Mouse (Mus musculus) lung, embryonic 15.5 days (tissue): ENCODE results near the gene Them5. TPM values are rescaled to one million over a fixed set of nuclear protein-coding genes. Genes with fewer than 3 reads are reported as not detected.

ENCODE experiments used
- ATAC-seq: fragments of 200-750 bp; cut with Nextera tagmentation; 2 replicates; pipeline ENCODE4 v1.8.0; 2017; ENCODE audit warnings: moderate number of reproducible peaks, borderline replicate concordance; ENCODE audit not compliant: low FRiP score, low TSS enrichment; ENCODE audit errors: extremely low read depth
- H3K27ac ChIP-seq: fragments of 300-500 bp; sonication (generic); 2 replicates; pipeline ENCODE4 v1.5.1; 2015; ENCODE audit warnings: moderate library complexity, mild to moderate bottlenecking, inconsistent platforms
- H3K27me3 ChIP-seq: fragments of 300-500 bp; sonication (generic); 2 replicates; pipeline ENCODE4 v1.6.1; 2015; ENCODE audit warnings: inconsistent platforms
- H3K36me3 ChIP-seq: fragments of 300-500 bp; sonication (generic); 2 replicates; pipeline ENCODE4 v1.6.1; 2015; ENCODE audit warnings: inconsistent platforms
- H3K4me1 ChIP-seq: fragments of 300-500 bp; sonication (generic); 2 replicates; pipeline ENCODE4 v1.6.1; 2015; ENCODE audit warnings: inconsistent platforms
- H3K4me2 ChIP-seq: fragments of 300-500 bp; sonication (generic); 2 replicates; pipeline ENCODE4 v1.6.1; 2015; ENCODE audit warnings: inconsistent platforms, mild to moderate bottlenecking, moderate library complexity
- H3K4me3 ChIP-seq: fragments of 300-500 bp; sonication (generic); 2 replicates; pipeline ENCODE4 v1.5.1; 2015; ENCODE audit warnings: mild to moderate bottlenecking, inconsistent platforms
- H3K9ac ChIP-seq: fragments of 300-500 bp; sonication (generic); 2 replicates; pipeline ENCODE4 v1.6.1; 2015; ENCODE audit warnings: inconsistent platforms
- H3K9me3 ChIP-seq: fragments of 300-500 bp; sonication (generic); 2 replicates; pipeline ENCODE4 v1.6.1; 2016; ENCODE audit warnings: inconsistent platforms
- WGBS: fragments of 180-500 bp; shearing (Covaris S2); methylation state at CpG from one replicate; pipeline ENCODE4 v1.1.7; 2015; 5-methylcytosine and 5-hydroxymethylcytosine counted together
- polyA plus RNA-seq: library from polyadenylated mRNA; unstranded; fragments of >200 nt; fragmentation: Nextera tagmentation; extraction: Ambion mirVana; gene quantifications from 2 replicates; pipeline ENCODE4 v1.2.1, GENCODE M21; 2015

Them5 gene
- polyA plus RNA-seq, 1 experiment from 2014 or later: 0.35 TPM

GRCm38 (mm10) chr3:94388047-94388446 lies 46.1 kb downstream of the Them5 start:
- H3K27ac ChIP-seq: no peak overlapping the region
- no peak overlapping the region for H3K4me2 ChIP-seq
- 66% methylated on average over 5 of the region's 5 CpGs for WGBS
- no peaks in the 10 kb centered on the region for H3K9me3 ChIP-seq
- H3K36me3 ChIP-seq: no peaks in the 10 kb centered on the region
- no peaks in the 10 kb centered on the region for H3K27me3 ChIP-seq
- H3K4me3 ChIP-seq: no peak overlapping the region
- H3K4me1 ChIP-seq: no peaks in the 10 kb centered on the region
- no peak overlapping the region for H3K9ac ChIP-seq
- no peak for ATAC-seq

- no peak overlapping the region for H3K9ac ChIP-seq
- H3K27ac ChIP-seq: no peak overlapping the region
- no peaks in the 10 kb centered on the region for H3K27me3 ChIP-seq
- no peaks in the 10 kb centered on the region for H3K9me3 ChIP-seq
- no peaks in the 10 kb centered on the region for H3K4me1 ChIP-seq
- no peaks in the 10 kb centered on the region for H3K36me3 ChIP-seq
- no peak overlapping the region for H3K4me3 ChIP-seq
- 92% methylated on average over 16 of the region's 16 CpGs for WGBS
- ATAC-seq: no peak
- H3K4me2 ChIP-seq: no peak overlapping the region
Measured at GRCm38 (mm10) chr3:94389420-94389819, 47.5 kb downstream of the Them5 start.

- H3K9me3 ChIP-seq: no peaks in the 10 kb centered on the region
- H3K4me1 ChIP-seq: no peaks in the 10 kb centered on the region
- H3K27me3 ChIP-seq: no peaks in the 10 kb centered on the region
- no peak overlapping the region for H3K9ac ChIP-seq
- 75% methylated on average over 5 of the region's 5 CpGs for WGBS
- H3K4me3 ChIP-seq: no peak overlapping the region
- no peak overlapping the region for H3K4me2 ChIP-seq
- no peak for ATAC-seq
- no peaks in the 10 kb centered on the region for H3K36me3 ChIP-seq
- H3K27ac ChIP-seq: no peak overlapping the region
Measured at GRCm38 (mm10) chr3:94391001-94391400, 49.1 kb downstream of the Them5 start.

GRCm38 (mm10) chr3:94392128-94392527 lies 50.2 kb downstream of the Them5 start:
- ATAC-seq: no peak
- 75% methylated on average over 2 of the region's 2 CpGs for WGBS
- Histone ChIP-seq H3K4me2 (no peak overlapping the region), H3K27ac (no peak overlapping the region), H3K27me3 (peaks cover 3% of the 10 kb centered on the region; the same call in 1 of the 2 replicates), H3K9ac (no peak overlapping the region), H3K9me3 (no peaks in the 10 kb centered on the region), H3K4me3 (no peak overlapping the region), H3K36me3 (no peaks in the 10 kb centered on the region), H3K4me1 (no peaks in the 10 kb centered on the region)

GRCm38 (mm10) chr3:94393049-94393448 lies 51.1 kb downstream of the Them5 start:
- Histone ChIP-seq H3K4me1 (no peaks in the 10 kb centered on the region), H3K9me3 (no peaks in the 10 kb centered on the region), H3K27me3 (peaks cover 12% of the 10 kb centered on the region; the same call in 1 of the 2 replicates), H3K27ac (no peak overlapping the region), H3K9ac (no peak overlapping the region), H3K4me2 (no peak overlapping the region), H3K4me3 (no peak overlapping the region), H3K36me3 (no peaks in the 10 kb centered on the region)
- ATAC-seq: no peak
- 73% methylated on average over 4 of the region's 4 CpGs for WGBS

GRCm38 (mm10) chr3:94396336-94396735 lies 54.4 kb downstream of the Them5 start:
- no peak overlapping the region for H3K4me2 ChIP-seq
- no peak overlapping the region for H3K4me3 ChIP-seq
- no peak for ATAC-seq
- peaks cover 38% of the 10 kb centered on the region for H3K27me3 ChIP-seq
- peaks cover 10% of the 10 kb centered on the region; the same call in 1 of the 2 replicates for H3K4me1 ChIP-seq
- H3K9ac ChIP-seq: no peak overlapping the region
- no peak overlapping the region for H3K27ac ChIP-seq
- H3K36me3 ChIP-seq: no peaks in the 10 kb centered on the region
- WGBS: 65% methylated on average over 1 of the region's 1 CpGs
- H3K9me3 ChIP-seq: no peaks in the 10 kb centered on the region

- H3K9me3 ChIP-seq: no peaks in the 10 kb centered on the region
- H3K27me3 ChIP-seq: peaks cover 39% of the 10 kb centered on the region
- no peaks in the 10 kb centered on the region for H3K36me3 ChIP-seq
- WGBS: 67% methylated on average over 4 of the region's 4 CpGs
- H3K4me2 ChIP-seq: no peak overlapping the region
- peaks cover 10% of the 10 kb centered on the region; the same call in 1 of the 2 replicates for H3K4me1 ChIP-seq
- ATAC-seq: no peak
- no peak overlapping the region for H3K4me3 ChIP-seq
- H3K9ac ChIP-seq: no peak overlapping the region
- H3K27ac ChIP-seq: no peak overlapping the region
Measured at GRCm38 (mm10) chr3:94396851-94397250, 55.0 kb downstream of the Them5 start.

Other genes starting within 250 kb of the Them5 start
- gene Gm10696, start 163.9 kb upstream of the Them5 start, polyA plus RNA-seq: not detected in 2 replicates
- gene Gm5286, start 145.4 kb upstream of the Them5 start, polyA plus RNA-seq: not detected in 2 replicates
- gene Gm4778, start 78.1 kb upstream of the Them5 start, polyA plus RNA-seq: not detected in 2 replicates
- gene Them4, start 32.0 kb upstream of the Them5 start, polyA plus RNA-seq: 10.3 and 10.6 TPM in 2 replicates
- gene C2cd4d, start 20.3 kb downstream of the Them5 start, polyA plus RNA-seq: 0.45 and 1.1 TPM in 2 replicates
- gene Rorc, start 30.7 kb downstream of the Them5 start, polyA plus RNA-seq: 6.1 and 6.8 TPM in 2 replicates
- gene Lingo4, start 56.4 kb downstream of the Them5 start, polyA plus RNA-seq: 0.25 and 0.26 TPM in 2 replicates
- 11.7 and 11.8 TPM in 2 replicates for gene Tdrkh, start 71.2 kb downstream of the Them5 start, polyA plus RNA-seq
- gene Mrpl9, start 101.2 kb downstream of the Them5 start, polyA plus RNA-seq: 59.5 and 62.6 TPM in 2 replicates
- gene Oaz3, start 101.8 kb downstream of the Them5 start, polyA plus RNA-seq: 0.42 and 0.49 TPM in 2 replicates
- 2.3 and 4.6 TPM in 2 replicates for gene Celf3, start 136.2 kb downstream of the Them5 start, polyA plus RNA-seq
- 7.8 and 8.4 TPM in 2 replicates for gene Riiad1, start 138.2 kb downstream of the Them5 start, polyA plus RNA-seq
- gene Snx27, start 240.6 kb downstream of the Them5 start, polyA plus RNA-seq: 46.5 and 48.5 TPM in 2 replicates